Mouse (Mus musculus) heart, embryonic 11.5 days (tissue): ENCODE measurements around the gene She. TPM values are rescaled to one million over a fixed set of nuclear protein-coding genes. Genes with fewer than 3 reads are reported as not detected.
"Not testable (repeated sequence)": the region's sequence is repeated elsewhere in the genome, so short reads cannot be mapped to it uniquely, and the experiment has no call there.

Source experiments
- ATAC-seq: fragments of 200-750 bp; cut with Nextera tagmentation; replicated peaks from 2 replicates; pipeline ENCODE4 v1.8.0; 2017; ENCODE audit warnings: moderate library complexity; ENCODE audit not compliant: insufficient number of reproducible peaks, low FRiP score, low TSS enrichment
- H3K27ac ChIP-seq: fragments of 300-500 bp; sonication (generic); 2 replicates; pipeline ENCODE4 v1.5.1; 2014; ENCODE audit warnings: mild to moderate bottlenecking, low read depth, low read length
- H3K27me3 ChIP-seq: fragments of 300-500 bp; sonication (generic); 2 replicates; pipeline ENCODE4 v1.6.1; 2014; ENCODE audit warnings: mild to moderate bottlenecking, low read length, mixed read lengths; ENCODE audit not compliant: control insufficient read depth, insufficient read depth
- H3K36me3 ChIP-seq: fragments of 300-500 bp; sonication (generic); 2 replicates; pipeline ENCODE4 v1.6.1; 2014; ENCODE audit warnings: mild to moderate bottlenecking, low read length, moderate library complexity, mixed read lengths; ENCODE audit not compliant: control insufficient read depth, insufficient read depth
- H3K4me1 ChIP-seq: fragments of 300-500 bp; sonication (generic); 2 replicates; pipeline ENCODE4 v1.6.1; 2014; ENCODE audit warnings: low read length; ENCODE audit not compliant: control insufficient read depth, insufficient read depth
- H3K4me2 ChIP-seq: fragments of 300-500 bp; sonication (generic); 2 replicates; pipeline ENCODE4 v1.6.1; 2014; ENCODE audit warnings: mild to moderate bottlenecking, moderate library complexity
- H3K4me3 ChIP-seq: fragments of 300-500 bp; sonication (generic); 2 replicates; pipeline ENCODE4 v1.5.1; 2014; ENCODE audit warnings: low read depth, low read length
- H3K9ac ChIP-seq: fragments of 300-500 bp; sonication (generic); 2 replicates; pipeline ENCODE4 v1.6.1; 2014; ENCODE audit warnings: mild to moderate bottlenecking, low read depth, low read length, moderate library complexity
- H3K9me3 ChIP-seq: fragments of 300-500 bp; sonication (generic); replicated peaks from 2 replicates; pipeline ENCODE4 v1.6.1; 2016; ENCODE audit warnings: low read length; ENCODE audit not compliant: control insufficient read depth
- WGBS: fragments of 180-500 bp; shearing (Covaris S2); extraction: QIAGEN DNeasy Blood & Tissue Kit; methylation state at CpG from one replicate; pipeline ENCODE4 v1.1.7; 2014; ENCODE audit not compliant: insufficient replicate concordance; 5-methylcytosine and 5-hydroxymethylcytosine counted together
- polyA plus RNA-seq: library from polyadenylated mRNA; unstranded; fragments of >200 nt; fragmentation: Nextera tagmentation; extraction: Ambion mirVana; gene quantifications from 2 replicates; pipeline ENCODE4 v1.2.1, GENCODE M21; 2014

The She gene
- polyA plus RNA-seq, 1 experiment from 2014 or later = 6.9 TPM

GRCm38 (mm10) chr3:89861070-89861469, 29.9 kb downstream of the She start:
- Histone ChIP-seq H3K9ac (no peak overlapping the region), H3K36me3 (no peaks in the 10 kb centered on the region), H3K4me3 (no peak overlapping the region), H3K27ac (no peak overlapping the region), H3K4me2 (no peak overlapping the region), H3K9me3 (peaks cover 4% of the 10 kb centered on the region; the same call in 1 of the 2 replicates), H3K27me3 (no peaks in the 10 kb centered on the region), H3K4me1 (0 out of 2 replicates have a peak, but pooled peaks cover 3% of the 10 kb centered on the region)
- 31% methylated on average over 4 of the region's 4 CpGs for WGBS
- ATAC-seq = no peak; the same call in 1 of the 2 replicates

- H3K36me3 ChIP-seq = no peaks in the 10 kb centered on the region
- 62% methylated on average over 8 of the region's 8 CpGs for WGBS
- H3K4me1 ChIP-seq = 0 out of 2 replicates have a peak, but pooled peaks cover 3% of the 10 kb centered on the region
- H3K27me3 ChIP-seq = no peaks in the 10 kb centered on the region
- ATAC-seq = no peak
- H3K4me3 ChIP-seq = no peak overlapping the region
- H3K9me3 ChIP-seq = peaks cover 2% of the 10 kb centered on the region; the same call in 1 of the 2 replicates
- H3K4me2 ChIP-seq = no peak overlapping the region
- no peak overlapping the region for H3K9ac ChIP-seq
- no peak overlapping the region for H3K27ac ChIP-seq
Observed at GRCm38 (mm10) chr3:89862182-89862761, 31.1 kb downstream of the She start.

- H3K27ac ChIP-seq, H3K4me1 ChIP-seq, H3K9me3 ChIP-seq, H3K4me3 ChIP-seq, H3K4me2 ChIP-seq, H3K36me3 ChIP-seq, H3K9ac ChIP-seq, ATAC-seq, H3K27me3 ChIP-seq: not testable (repeated sequence)
- WGBS = 66% methylated on average over 3 of the region's 3 CpGs
Observed at GRCm38 (mm10) chr3:89863276-89863675, 32.1 kb downstream of the She start.

- no peak for ATAC-seq
- H3K27ac ChIP-seq = no peak overlapping the region
- H3K4me1 ChIP-seq = peaks cover 10% of the 10 kb centered on the region
- no peak overlapping the region for H3K9ac ChIP-seq
- 77% methylated on average over 9 of the region's 9 CpGs for WGBS
- H3K27me3 ChIP-seq = no peaks in the 10 kb centered on the region
- no peaks in the 10 kb centered on the region for H3K9me3 ChIP-seq
- no peaks in the 10 kb centered on the region for H3K36me3 ChIP-seq
- H3K4me2 ChIP-seq = no peak overlapping the region
- H3K4me3 ChIP-seq = no peak overlapping the region
Observed at GRCm38 (mm10) chr3:89863716-89864509, 32.7 kb downstream of the She start.

GRCm38 (mm10) chr3:89865020-89865419, 33.9 kb downstream of the She start:
- H3K9ac ChIP-seq = no peak overlapping the region
- 54% methylated on average over 6 of the region's 6 CpGs for WGBS
- H3K27me3 ChIP-seq = no peaks in the 10 kb centered on the region
- no peak overlapping the region for H3K27ac ChIP-seq
- H3K4me1 ChIP-seq = peaks cover 16% of the 10 kb centered on the region
- H3K4me2 ChIP-seq = no peak overlapping the region
- no peak overlapping the region for H3K4me3 ChIP-seq
- H3K9me3 ChIP-seq = no peaks in the 10 kb centered on the region
- H3K36me3 ChIP-seq = no peaks in the 10 kb centered on the region
- no peak for ATAC-seq

- Histone ChIP-seq H3K27ac (no peak overlapping the region), H3K27me3 (no peaks in the 10 kb centered on the region), H3K9ac (no peak overlapping the region), H3K4me2 (no peak overlapping the region), H3K4me1 (peaks cover 16% of the 10 kb centered on the region), H3K4me3 (no peak overlapping the region), H3K9me3 (no peaks in the 10 kb centered on the region), H3K36me3 (no peaks in the 10 kb centered on the region)
- no peak for ATAC-seq
- 82% methylated on average over 4 of the region's 4 CpGs for WGBS
Observed at GRCm38 (mm10) chr3:89865764-89866163, 34.6 kb downstream of the She start.

GRCm38 (mm10) chr3:89867651-89868050, 36.5 kb downstream of the She start:
- Histone ChIP-seq H3K27me3 (no peaks in the 10 kb centered on the region), H3K36me3 (no peaks in the 10 kb centered on the region), H3K9me3 (no peaks in the 10 kb centered on the region), H3K4me1 (peaks cover 16% of the 10 kb centered on the region), H3K27ac (no peak overlapping the region), H3K9ac (no peak overlapping the region), H3K4me2 (no peak overlapping the region), H3K4me3 (no peak overlapping the region)
- WGBS = 78% methylated on average over 4 of the region's 4 CpGs
- ATAC-seq = no peak

GRCm38 (mm10) chr3:89868357-89868756, 37.2 kb downstream of the She start:
- ATAC-seq = no peak; the same call in 1 of the 2 replicates
- Histone ChIP-seq H3K27me3 (no peaks in the 10 kb centered on the region), H3K4me2 (peak overlapping the region; percentile 9), H3K4me3 (no peak overlapping the region), H3K9me3 (no peaks in the 10 kb centered on the region), H3K9ac (no peak overlapping the region), H3K27ac (no peak overlapping the region), H3K4me1 (peaks cover 16% of the 10 kb centered on the region), H3K36me3 (no peaks in the 10 kb centered on the region)
- 16% methylated on average over 7 of the region's 7 CpGs for WGBS
